Mouse (Mus musculus): ENCODE measurements around the gene Sorcs2.

Gene Sorcs2

DNA sequence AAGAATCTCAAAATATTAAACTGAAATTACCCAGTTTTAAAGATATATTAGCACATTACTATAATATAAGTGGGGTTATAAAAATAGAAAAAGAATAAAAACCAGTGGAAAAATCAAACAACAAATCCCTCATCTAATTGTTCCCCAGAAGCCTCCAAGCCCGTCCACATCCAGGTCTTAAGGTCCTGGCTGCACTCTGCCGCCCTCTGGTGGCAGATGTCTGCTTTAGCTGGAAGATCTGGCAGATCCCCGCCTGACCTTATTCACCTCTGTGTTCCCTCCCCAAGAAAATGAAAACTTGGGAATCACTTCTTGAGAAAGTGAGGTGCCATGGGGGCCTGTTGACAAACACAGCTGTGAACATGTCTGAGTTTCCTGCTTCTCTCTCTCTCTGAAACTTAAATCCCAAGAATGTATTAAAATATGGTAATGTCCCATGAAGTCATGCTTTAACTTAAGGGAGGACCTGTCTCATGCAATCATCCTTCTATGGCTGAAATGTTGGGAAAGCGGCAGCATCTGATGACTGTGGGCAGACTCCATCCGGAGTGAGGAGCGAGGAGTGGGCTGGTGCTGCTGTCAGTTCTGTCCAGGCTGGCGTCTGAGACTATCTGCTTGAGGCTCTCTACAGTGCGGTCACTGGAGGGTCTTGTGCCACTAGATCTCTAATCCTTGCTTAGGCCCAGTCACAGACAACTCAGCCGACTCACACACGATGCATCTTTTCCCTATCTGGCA lies 425.9 kb downstream of the Sorcs2 start:
- DNase-seq (ENCODE audit: extremely low read depth, insufficient read length, low spot score): peak; percentile 32

DNA sequence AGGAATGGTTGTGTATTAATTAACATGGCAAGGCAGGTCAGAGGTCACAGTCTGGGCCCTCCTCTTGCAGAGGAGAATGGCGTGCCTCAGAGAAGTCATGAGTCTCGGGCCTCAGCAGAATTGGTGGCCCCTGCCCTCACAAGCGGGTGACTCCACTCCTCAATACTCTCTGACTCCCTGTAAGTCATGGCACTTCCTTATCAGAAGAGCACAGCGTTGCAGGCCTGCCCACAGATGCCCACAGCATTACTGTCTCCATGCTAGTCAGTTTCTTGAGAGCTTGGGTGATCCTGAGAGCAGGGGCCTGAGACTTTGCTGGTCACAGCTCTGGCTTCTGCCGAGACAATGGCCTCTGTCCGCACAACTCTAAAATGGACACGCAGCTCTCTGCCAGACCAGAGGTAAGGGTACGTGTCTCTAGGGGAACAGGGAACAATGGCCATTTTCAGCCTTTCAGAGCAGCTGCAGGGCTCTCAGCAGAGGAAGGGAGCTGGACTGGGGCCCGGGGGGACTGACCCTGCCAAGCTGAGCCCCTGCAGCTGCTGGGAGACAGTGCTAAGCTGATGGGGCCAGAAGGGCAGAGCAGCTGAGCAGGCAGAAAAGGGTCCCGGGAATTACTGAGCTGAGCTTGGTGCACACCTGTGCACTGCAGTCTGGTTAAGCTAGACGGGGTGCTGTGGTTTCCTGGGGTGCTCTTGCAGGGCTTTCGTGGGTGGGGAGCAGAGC lies 427.4 kb downstream of the Sorcs2 start:
- no peak for DNase-seq (ENCODE audit: extremely low read depth, insufficient read length, low spot score)

DNA sequence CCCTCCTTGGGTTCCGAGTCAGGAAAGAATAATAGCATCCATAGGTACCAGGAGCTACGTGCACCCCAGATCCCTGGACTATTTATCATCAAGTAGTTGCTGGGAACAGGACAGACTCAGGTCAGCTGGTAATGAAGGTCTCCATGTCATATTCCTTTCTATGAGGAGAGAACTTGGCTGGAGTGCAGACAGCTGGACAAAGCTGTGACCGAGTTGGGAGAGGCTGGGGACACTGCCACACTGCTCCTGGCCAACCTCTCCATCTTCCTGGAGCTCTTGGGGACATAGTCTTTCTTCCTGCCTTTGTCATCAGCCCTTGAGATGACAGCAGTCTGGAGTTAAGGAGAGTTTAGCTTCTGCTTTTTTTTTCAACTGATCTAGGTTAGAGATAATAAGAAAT lies 428.1 kb downstream of the Sorcs2 start:
- no peak for DNase-seq (ENCODE audit: extremely low read depth, insufficient read length, low spot score)
